Mouse (Mus musculus): ENCODE measurements around the gene Ocel1. TPM values are rescaled to one million over a fixed set of nuclear protein-coding genes. Genes with fewer than 3 reads are reported as not detected.
A peak's percentile ranks its signal among the peaks of the same experiment; 100 is the strongest.

Ocel1 gene
- total RNA-seq, 2 experiments from 2014 or later, result 14.4 to 18.6 TPM

DNA sequence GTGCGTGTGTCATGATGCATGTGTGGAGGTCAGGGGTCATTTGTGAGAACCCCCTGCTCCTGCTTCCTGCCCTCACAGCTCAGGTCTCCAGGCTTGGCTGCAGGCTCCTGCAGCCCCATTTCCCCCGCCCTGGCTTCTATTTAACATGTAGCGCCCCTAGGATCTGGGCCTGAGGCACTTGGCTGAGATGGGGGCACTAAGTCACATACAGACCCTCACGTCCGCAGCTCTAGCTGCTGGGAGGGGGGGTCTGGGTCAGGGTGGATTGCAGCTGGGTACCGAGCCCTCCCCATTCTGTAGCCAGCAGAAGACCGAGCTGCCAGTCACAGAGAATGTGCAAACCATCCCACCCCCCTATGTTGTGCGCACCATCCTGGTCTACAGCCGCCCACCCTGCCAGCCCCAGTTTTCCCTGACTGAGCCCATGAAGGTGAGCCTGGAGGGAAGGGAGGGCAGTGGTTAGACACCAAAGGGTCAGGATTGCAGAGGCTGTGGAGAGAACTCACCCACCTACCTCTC is 31.4 kb downstream of the Ocel1 start:
- DNase-seq (ENCODE audit: low spot score in 2 of 2), result no peak

DNA sequence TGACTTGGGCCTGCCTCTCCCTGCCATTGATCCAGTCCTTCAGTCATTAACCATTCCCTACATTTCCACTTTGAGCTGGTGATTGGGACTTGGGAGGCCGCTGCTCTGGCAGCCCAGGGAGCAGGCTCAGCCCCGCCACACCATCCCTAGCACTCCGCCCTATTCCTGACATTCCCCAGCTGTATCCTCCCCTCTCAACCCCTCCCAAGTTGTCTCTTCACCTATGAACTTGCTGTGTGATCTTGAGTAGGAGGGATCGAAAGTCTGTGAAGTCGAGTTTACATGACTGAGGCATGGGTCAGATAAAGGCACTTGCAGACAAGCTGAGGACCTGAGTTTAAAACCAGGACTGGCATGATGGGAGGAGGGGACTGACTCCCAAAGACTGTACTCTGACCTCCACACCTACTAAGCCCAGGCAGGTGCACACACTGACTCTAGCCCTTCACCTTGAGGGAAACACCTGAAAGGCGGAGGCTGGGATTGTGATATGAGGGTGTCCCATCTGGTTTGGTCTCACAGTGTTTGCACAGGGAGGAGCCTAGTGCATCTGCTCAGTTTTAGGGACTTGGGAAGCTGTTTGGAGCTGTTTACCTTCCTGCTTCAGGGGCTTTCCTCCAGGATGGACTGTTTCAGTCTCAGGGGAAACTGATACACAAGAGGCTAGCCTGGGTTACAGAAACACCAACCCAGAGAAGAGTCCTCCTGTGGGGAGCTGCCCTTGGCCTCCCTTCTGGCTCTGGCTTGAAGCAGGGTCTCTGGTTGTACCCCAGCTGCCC is 32.2 kb downstream of the Ocel1 start:
- no peak for DNase-seq (ENCODE audit: low spot score in 2 of 2)

DNA sequence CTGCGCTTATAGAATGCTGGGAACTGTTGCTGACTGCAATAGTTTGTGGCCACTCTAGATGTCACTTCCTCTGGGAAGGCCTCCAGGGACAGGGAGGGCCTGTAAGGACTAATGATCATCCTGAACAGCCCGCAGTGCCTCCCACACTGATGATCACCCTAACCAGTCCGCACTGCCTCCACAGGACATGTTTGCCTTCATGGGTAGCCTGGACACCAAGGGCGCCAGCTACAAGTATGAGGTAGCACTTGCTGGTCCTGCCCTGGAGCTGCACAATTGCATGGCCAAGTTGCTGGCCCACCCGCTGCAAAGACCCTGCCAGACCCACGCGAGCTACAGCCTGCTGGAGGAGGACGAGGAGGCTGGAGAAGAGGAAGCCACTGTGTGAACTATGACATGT is 32.9 kb downstream of the Ocel1 start:
- DNase-seq (ENCODE audit: low spot score in 2 of 2), result no peak

DNA sequence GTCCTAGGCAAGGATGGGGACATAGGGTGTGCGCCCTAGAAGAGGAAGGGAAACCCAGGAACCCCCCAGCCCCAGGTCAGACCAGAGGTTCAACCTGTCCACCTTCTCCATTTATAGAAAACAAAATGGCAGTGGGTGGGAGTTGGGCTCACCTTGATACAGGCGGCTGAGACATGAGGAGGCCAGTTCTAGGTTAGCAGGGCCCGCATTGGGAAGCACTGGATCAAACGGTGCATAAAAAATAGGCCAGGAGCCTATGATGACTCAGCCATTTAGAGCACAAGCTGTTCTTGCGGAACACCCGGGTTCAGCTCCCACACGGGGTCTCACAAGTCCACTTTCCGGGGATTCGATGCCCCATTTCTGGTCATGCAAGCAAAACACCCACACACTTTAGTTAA is 33.9 kb downstream of the Ocel1 start:
- no peak for DNase-seq (ENCODE audit: low spot score in 2 of 2)

DNA sequence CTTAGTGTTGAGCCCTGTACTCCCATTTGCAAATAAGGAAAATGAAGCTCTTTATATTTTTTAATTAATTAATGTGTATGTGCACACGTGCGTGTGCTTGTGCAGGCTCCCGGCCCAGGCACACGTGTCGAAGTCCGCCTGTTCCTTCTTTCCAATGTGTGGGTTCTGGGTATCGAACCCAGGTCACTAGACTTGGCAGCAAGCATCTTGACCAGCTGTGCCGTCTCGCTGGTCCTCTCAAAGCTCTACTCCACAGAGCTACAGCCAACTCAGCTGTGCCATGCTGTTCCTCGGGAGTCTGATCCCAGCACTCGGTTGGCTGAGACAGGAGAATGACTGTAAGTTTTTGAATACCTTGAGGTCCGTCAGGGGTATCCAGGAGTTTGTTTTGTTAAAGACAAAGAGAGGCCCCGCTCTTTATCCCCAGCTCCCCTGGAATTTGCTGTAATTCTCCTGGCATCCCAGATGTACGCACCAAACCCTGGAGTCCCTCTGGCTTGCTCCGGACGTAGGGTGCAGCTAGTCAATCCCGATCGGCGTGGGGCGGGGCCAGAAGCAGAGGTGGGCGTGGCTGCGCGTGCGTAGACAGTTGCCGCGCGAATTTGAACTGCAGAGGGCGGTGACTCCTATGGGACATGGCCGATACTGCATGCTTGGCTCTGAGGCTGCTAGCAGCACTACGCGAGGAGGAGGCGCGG is 34.5 kb downstream of the Ocel1 start, which contains the start of gene Ankle1:
Gene Ankle1 (plus strand): TSS at position 610 of the 698 bp plus-strand sequence.
- DNase-seq (ENCODE audit: low spot score in 2 of 2), result peak; percentile 98 to 99

DNA sequence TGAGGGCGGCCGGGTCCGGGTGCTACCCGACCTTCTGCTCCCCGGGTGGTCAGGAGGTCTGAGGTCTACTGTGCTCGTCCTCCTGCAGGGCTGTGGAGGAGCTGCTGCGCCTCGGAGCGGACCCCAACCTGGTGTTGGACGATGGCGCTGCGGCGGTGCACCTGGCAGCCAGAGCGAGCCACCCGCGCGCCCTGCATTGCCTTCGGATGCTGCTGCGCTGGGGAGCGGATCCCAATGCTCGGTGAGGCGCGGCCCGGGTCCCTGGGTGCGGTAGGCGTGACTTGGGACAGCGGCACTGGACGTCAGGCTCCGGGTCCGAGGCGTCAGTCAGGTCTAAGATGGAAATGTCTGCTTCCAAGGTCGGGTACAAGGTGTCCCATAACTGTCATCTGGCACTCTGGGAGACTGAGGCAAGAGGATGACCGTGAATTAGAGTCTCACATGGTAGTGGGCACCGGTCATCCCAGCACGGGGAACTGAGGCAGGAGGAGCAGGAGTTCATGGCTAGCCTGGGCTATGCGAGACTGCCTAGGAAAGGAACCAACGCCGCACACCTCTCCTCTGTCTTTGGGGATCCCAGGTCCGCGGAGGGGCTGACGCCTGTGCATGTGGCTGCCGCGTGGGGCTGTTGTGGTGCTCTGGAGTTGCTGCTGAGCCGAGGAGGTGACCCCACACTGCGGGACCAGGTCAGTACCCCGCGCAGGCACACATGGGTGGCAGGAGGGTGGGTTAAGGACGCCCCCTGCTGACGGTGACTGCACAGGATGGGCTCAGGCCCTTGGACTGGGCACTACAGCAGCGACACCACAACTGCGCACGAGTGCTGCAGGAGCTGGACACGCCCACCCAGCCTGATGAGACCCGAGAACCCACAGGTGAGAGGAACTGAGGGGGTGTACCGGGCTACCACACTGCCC is 35.3 kb downstream of the Ocel1 start:
- peak; percentile 54 to 74 for DNase-seq (ENCODE audit: low spot score in 2 of 2)

DNA sequence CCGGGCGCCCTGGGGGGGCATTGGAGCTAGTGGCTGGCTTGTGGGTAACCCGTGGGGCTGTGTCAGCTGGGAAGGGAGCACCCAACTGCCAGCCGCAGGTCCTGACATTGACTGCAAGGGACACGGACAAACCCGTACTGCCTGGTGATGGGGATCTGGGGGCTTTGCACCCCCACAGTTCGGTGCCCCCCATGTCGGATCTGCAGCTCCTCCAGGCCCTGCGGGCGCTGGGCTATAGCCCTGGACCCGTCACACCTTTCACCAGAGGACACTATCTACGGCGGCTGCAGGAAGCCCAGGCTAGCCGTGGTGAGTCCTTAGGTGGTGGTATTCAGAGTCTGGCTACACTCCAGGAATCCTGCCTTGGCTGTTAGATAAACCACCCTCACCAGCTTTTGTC is 36.3 kb downstream of the Ocel1 start:
- no peak for DNase-seq (ENCODE audit: low spot score in 2 of 2)

DNA sequence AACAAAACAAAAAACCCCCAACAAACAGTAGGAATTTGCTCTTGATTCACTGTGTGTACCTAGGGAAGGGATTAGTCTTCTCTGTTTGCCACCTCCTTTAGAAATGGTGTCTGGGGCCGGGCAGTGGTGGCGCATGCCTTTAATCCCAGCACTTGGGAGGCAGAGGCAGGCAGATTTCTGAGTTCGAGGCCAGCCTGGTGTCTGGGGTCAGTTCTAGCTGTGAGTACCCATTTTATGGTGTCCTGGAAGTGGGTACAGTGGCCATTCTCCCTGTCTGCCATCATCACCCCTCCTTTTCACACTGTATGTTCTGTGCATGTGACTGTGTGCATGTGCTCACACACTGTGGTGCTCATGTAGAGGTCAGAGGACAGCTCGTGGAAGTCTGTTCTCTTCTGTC is 37.1 kb downstream of the Ocel1 start:
- DNase-seq (ENCODE audit: low spot score in 2 of 2), result no peak

DNA sequence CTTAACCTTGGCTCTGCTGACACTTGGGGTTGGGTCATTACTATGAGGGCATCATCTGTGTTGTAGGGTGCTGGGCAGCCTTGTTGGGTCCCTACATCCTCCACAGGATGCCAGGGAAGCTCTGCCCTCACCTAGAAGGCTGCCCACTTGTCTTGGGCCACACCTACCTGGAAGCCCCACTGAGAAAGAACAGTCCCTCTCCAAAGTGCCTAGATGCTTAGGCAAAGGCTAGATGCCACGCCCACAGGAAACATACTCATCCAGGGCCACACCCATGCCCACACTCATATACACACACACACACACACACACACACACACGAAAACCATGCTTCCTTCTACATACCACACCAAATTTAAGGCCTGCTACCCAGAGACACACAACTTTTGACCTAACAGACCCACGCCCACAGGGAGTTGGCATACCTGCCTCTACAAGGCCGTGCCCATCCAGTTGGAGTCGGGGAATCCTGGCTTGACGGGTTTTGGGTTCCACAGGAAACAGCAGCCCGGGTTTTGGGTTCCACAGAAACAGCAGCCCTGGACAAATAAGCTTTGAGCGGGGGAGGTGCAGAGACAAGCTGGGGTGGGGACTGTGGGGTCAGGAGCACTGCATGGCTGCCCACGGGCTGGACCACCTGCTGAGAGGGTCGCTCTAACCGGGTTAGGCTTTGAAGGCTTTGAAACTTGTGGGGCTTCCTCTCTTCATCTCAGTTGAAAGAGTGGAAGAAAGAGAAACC is 40.6 kb downstream of the Ocel1 start:
- DNase-seq (ENCODE audit: low spot score in 2 of 2), result no peak

DNA sequence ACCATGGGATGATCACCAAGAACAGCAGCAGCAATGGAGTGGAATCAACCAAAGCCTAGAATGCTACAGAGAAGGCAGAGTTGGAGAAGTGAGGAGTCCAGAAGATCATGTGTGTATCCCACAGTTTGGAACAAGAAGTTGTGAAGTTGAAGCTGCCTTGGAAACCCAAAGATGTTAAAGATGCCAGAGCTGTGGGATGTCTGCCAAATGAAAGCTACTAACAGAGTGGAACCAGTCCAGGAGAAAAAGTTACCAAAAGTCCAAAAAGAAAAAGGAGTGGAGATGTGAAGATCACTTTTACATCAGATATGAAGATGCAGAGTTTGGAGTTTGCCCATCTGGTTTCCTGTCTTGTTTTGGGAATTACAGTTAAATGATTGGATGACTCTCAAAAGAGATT is 51.0 kb downstream of the Ocel1 start:
- no peak for DNase-seq (ENCODE audit: low spot score in 2 of 2)

Other genes with a start within 250 kb of the Ocel1 start
- 10 to 100 TPM; 32.3 to 33.9 TPM for gene Myo9b, start 98.6 kb upstream of the Ocel1 start, total RNA-seq (2021)
- 10 to 100 TPM; 11.1 to 12.8 TPM for gene Haus8, start 98.4 kb upstream of the Ocel1 start, total RNA-seq (2021)
- 100 to 1,000 TPM; 203 to 204 TPM for gene Use1, start 4.5 kb upstream of the Ocel1 start, total RNA-seq (2021)
- 10 to 100 TPM; 63.9 to 76.0 TPM for gene Nr2f6, start 10.7 kb downstream of the Ocel1 start, total RNA-seq (2021)
- gene Ushbp1, start 24.5 kb downstream of the Ocel1 start, total RNA-seq (2021), result 10 to 100 TPM; 14.0 to 16.5 TPM
- gene Babam1, start 25.6 kb downstream of the Ocel1 start, total RNA-seq (2021), result 100 to 1,000 TPM in 1 of 2 experiments, 10 to 100 TPM in 1; 97.9 to 107 TPM
- under 1 TPM; 0.33 to 0.48 TPM for gene Ankle1, start 34.7 kb downstream of the Ocel1 start, total RNA-seq (2021)
- 10 to 100 TPM; 43.5 to 72.2 TPM for gene Abhd8, start 92.4 kb downstream of the Ocel1 start, total RNA-seq (2021)
- 100 to 1,000 TPM; 103 to 130 TPM for gene Mrpl34, start 93.7 kb downstream of the Ocel1 start, total RNA-seq (2021)
- gene Dda1, start 97.9 kb downstream of the Ocel1 start, total RNA-seq (2021), result 10 to 100 TPM; 63.8 to 67.8 TPM
- gene Ano8, start 114.7 kb downstream of the Ocel1 start, total RNA-seq (2021), result 10 to 100 TPM; 13.6 to 13.9 TPM
- 10 to 100 TPM; 19.0 to 22.8 TPM for gene Gtpbp3, start 116.8 kb downstream of the Ocel1 start, total RNA-seq (2021)
- gene Plvap, start 140.5 kb downstream of the Ocel1 start, total RNA-seq (2021), result 100 to 1,000 TPM; 139 to 206 TPM
- not detected for gene Ccdc194, start 154.4 kb downstream of the Ocel1 start, total RNA-seq (2021)
- 10 to 100 TPM; 64.5 to 77.9 TPM for gene Bst2, start 166.2 kb downstream of the Ocel1 start, total RNA-seq (2021)
- 10 to 100 TPM; 64.6 to 72.0 TPM for gene Mvb12a, start 171.6 kb downstream of the Ocel1 start, total RNA-seq (2021)
- 1 to 10 TPM; 3.6 to 7.4 TPM for gene Tmem221, start 187.6 kb downstream of the Ocel1 start, total RNA-seq (2021)
- gene Nxnl1, start 195.3 kb downstream of the Ocel1 start, total RNA-seq (2021), result 1 to 10 TPM in 1 of 2 experiments, under 1 TPM in 1; 0.64 to 1.0 TPM
- 100 to 1,000 TPM; 141 to 234 TPM for gene Slc27a1, start 197.6 kb downstream of the Ocel1 start, total RNA-seq (2021)
- 100 to 1,000 TPM; 122 to 137 TPM for gene Pgls, start 220.9 kb downstream of the Ocel1 start, total RNA-seq (2021)
- gene Fam129c, start 226.3 kb downstream of the Ocel1 start, total RNA-seq (2021), result 1 to 10 TPM; 2.9 to 3.5 TPM
- gene Colgalt1, start 239.7 kb downstream of the Ocel1 start, total RNA-seq (2021), result 10 to 100 TPM; 48.4 to 61.1 TPM